Mouse (Mus musculus) Patski (cell line): Measurements from ENCODE around the gene Ceacam5. TPM values are rescaled to one million over a fixed set of nuclear protein-coding genes. Genes with fewer than 3 reads are reported as not detected.

ENCODE experiments used
- ATAC-seq: fragments of 100-300 bp; one replicate; pipeline ENCODE4 v1.8.0; 2021
- CTCF ChIA-PET: fragments of 350-600 bp; sonication (Branson Sonifier 250); formaldehyde crosslinking; loops from one replicate; lab custom pipeline; 2022; ENCODE audit warnings: inconsistent platforms; lab: Charles Lee
- POLR2A ChIA-PET: fragments of 350-600 bp; sonication (Branson Sonifier 250); formaldehyde crosslinking; loops from one replicate; lab custom pipeline; 2022; ENCODE audit warnings: antibody characterized with exemption, inconsistent platforms; lab: Charles Lee
- DNase-seq: peaks from one replicate; pipeline ENCODE4 v3.0.0-alpha.2; 2011; ENCODE audit warnings: low read depth, low spot score
- H3K27me3 ChIP-seq: fragments of 371-371 bp; one replicate; pipeline ENCODE4 v1.5.1; 2021
- CTCF ChIP-seq: fragments of 100-300 bp; IDR thresholded peaks from one replicate; pipeline ENCODE4 v1.5.1; 2021
- in situ Hi-C: fragments of 300-500 bp; cut with MboI; formaldehyde crosslinking; loops from 3 replicates; pipeline ENCODE4 v1.11.1; 2018; ENCODE audit warnings: low pct_unique_long_range_greater_than_20kb, mixed read lengths
- polyA plus RNA-seq: library from polyadenylated mRNA; unstranded; gene quantifications from one replicate; pipeline ENCODE4 v1.2.3, GENCODE M21; 2021

The Ceacam5 gene
- not detected for polyA plus RNA-seq

- no peak for TF ChIP-seq CTCF
- H3K27me3 ChIP-seq: no peaks in the 10 kb centered on the region
- in situ Hi-C loops: no loop called here
- CTCF ChIA-PET: no interaction called here
- ATAC-seq (no peak), DNase-seq (no peak)
- POLR2A ChIA-PET: no interaction called here
These were observed at the start of gene Ceacam5 for GRCm38 (mm10) chr7:17712938-17713337. TSS of gene Ceacam5 (plus strand) at chr7:17713238.

Other genes with a start within 250 kb of the Ceacam5 start
- not detected for gene Ceacam14, start 99.4 kb downstream of the Ceacam5 start, polyA plus RNA-seq
- not detected for gene Gm5155, start 158.5 kb downstream of the Ceacam5 start, polyA plus RNA-seq